Mouse (Mus musculus): Measurements from ENCODE around the gene Phlpp2. TPM values are rescaled to one million over a fixed set of nuclear protein-coding genes. Genes with fewer than 3 reads are reported as not detected.

Gene Phlpp2
- polyA plus RNA-seq, 1 experiment: 10.4 TPM

Other genes starting within 250 kb of the Phlpp2 start
- 54.0 and 61.4 TPM in 2 replicates for gene Ist1, start 175.3 kb upstream of the Phlpp2 start, polyA plus RNA-seq (2012; rRNA removed)
- 5.6 and 6.3 TPM in 2 replicates for gene Zfp821, start 163.0 kb upstream of the Phlpp2 start, polyA plus RNA-seq (2012; rRNA removed)
- 5.5 and 8.6 TPM in 2 replicates for gene Atxn1l, start 130.8 kb upstream of the Phlpp2 start, polyA plus RNA-seq (2012; rRNA removed)
- 28.5 and 37.0 TPM in 2 replicates for gene Ap1g1, start 90.0 kb upstream of the Phlpp2 start, polyA plus RNA-seq (2012; rRNA removed)
- gene Marveld3, start 93.7 kb downstream of the Phlpp2 start, polyA plus RNA-seq (2012; rRNA removed): 26.9 and 29.0 TPM in 2 replicates
- gene Tat, start 121.9 kb downstream of the Phlpp2 start, polyA plus RNA-seq (2012; rRNA removed): 0.77 and 18.1 TPM in 2 replicates
- gene Chst4, start 171.2 kb downstream of the Phlpp2 start, polyA plus RNA-seq (2012; rRNA removed): 30.7 and 50.1 TPM in 2 replicates
- gene Zfp612, start 211.2 kb downstream of the Phlpp2 start, polyA plus RNA-seq (2012; rRNA removed): 0.95 and 1.0 TPM in 2 replicates
- not detected in 2 replicates for gene Gm21964, start 232.7 kb downstream of the Phlpp2 start, polyA plus RNA-seq (2012; rRNA removed)
- not detected in 2 replicates for gene Gm17720, start 234.2 kb downstream of the Phlpp2 start, polyA plus RNA-seq (2012; rRNA removed)